Mouse (Mus musculus): ENCODE measurements around the gene Cox7a2l. TPM values are rescaled to one million over a fixed set of nuclear protein-coding genes. Genes with fewer than 3 reads are reported as not detected.

Cox7a2l gene
- total RNA-seq, 2 experiments from 2014 or later, result 129 to 148 TPM

DNA sequence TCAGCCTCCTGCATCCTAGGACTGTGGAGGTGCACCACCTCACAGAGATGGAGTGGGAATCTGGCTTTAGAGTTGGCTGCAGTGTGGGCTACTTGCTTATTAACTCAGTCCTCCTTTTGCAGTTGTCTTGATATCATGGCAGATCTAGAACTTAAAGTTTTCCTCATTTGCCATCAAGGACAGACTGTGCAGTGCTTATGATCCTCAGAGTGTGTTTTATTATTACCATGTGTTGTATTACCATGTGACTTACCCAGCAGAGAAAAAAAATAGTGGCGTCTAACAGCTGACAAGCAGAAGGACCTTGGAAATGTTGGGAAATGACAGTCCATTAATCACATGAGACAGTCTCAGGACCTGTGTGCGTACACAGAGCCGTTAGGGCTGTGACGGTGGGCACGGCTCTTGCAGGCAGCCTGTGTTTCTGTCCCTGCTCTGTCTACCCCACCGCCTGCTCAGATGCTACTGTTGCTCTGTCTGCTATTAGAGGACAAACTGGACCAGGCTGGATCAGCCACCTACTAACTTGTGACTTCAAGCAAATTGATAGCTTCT lies 50.4 kb downstream of the Cox7a2l start:
- intact Hi-C loops (cut with DNase I; ENCODE audit: low total_unique reads), result no loop called here
- no peak for DNase-seq

DNA sequence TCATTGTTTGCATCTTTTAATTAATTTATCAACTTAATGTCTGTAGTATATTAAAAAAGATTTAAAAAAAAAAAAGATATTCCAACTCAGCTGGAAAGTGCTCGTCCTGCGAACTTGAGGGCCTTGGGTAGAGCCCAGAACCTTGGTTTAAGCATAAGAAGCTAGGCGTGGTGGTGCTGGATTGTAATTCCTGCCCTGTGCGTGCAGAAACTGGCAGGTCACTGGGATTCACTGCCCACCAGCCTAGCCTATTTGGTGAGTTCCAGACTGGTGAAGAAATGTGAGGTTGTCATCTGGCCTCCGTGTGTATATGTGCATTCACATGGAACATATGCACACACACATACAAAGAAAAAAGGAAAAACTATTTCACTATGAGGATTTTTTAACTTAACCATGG lies 51.2 kb downstream of the Cox7a2l start:
- intact Hi-C loops (cut with DNase I; ENCODE audit: low total_unique reads), result no loop called here
- DNase-seq, result no peak

DNA sequence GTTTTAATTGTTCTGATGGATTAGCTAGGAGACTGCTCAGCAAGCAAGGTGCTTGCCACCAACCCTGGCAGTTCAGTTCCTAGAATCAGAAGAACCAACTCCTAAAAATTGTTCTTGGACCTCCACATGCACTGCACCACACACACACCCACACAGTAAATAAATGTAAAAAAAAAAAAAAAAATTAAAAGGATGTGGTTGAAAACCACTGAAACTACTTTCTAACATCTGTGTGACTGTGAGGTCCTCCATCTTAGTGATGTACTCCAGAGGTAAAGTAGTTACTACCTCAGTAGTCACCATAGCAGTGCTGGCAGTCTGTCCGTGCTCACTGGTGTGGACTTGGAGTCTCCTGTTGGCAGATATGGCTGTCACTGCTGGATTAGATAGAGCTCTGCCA lies 59.9 kb downstream of the Cox7a2l start:
- intact Hi-C loops (cut with DNase I; ENCODE audit: low total_unique reads), result loop anchor here (10.0 kb wide), 1 partner anchor 182 kb away; no protein-coding TSS in a partner anchor
- no peak for DNase-seq

DNA sequence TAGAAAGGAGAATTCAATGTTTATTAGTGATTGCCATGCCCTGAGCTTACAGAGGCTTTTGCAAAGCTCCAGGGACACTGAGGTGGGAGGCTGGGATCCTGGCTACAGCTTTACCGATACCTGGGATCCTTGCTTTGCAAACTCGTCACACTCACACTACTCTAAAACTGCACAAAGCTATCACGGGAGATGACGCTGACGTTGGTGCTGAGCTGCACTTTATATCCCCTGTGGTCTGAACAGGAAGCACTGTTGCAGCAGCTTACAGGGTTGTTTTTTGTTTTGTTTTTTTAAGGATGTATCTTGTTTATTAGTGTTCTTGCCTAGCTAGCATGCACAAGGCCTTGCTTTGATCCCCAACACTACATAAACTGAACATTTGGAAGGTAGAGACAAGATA lies 63.5 kb downstream of the Cox7a2l start:
- no peak for DNase-seq
- intact Hi-C loops (cut with DNase I; ENCODE audit: low total_unique reads), result loop anchor here (10.0 kb wide), 1 partner anchor 179 kb away; no protein-coding TSS in a partner anchor

DNA sequence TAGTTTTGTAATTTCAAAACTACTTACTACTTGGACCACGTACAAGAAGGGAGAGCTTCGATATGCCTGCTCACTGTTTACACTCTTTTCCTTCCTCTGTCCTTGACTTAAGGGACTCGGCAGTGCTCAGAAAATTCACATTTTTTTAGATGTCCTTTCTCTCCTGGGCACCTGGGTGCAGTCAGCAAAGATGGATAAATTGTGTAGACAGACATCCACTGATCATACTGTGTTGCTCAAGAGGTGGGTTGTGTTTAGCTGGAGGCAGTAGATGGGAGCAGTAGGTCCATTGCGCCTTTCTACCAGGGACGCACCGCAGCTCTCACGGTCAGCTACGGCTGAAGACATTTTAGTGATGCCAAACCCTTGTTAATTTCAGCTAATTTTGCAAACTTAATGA lies 64.7 kb downstream of the Cox7a2l start:
- intact Hi-C loops (cut with DNase I; ENCODE audit: low total_unique reads), result loop anchor here (10.0 kb wide), 1 partner anchor 178 kb away; no protein-coding TSS in a partner anchor
- no peak for DNase-seq

Other genes with a start within 250 kb of the Cox7a2l start
- gene Eml4, start 166.4 kb downstream of the Cox7a2l start, total RNA-seq (2021), result 1 to 10 TPM; 3.3 to 4.4 TPM
- gene Kcng3, start 114.6 kb upstream of the Cox7a2l start, total RNA-seq (2021), result not detected
- 10 to 100 TPM; 10.4 to 10.8 TPM for gene Mta3, start 188.8 kb upstream of the Cox7a2l start, total RNA-seq (2021)

Measured in gastrocnemius, postnatal 14 days (tissue).